Mouse (Mus musculus) thymus, postnatal 14 days (tissue): ENCODE measurements around the gene Ltb4r2.
A peak's percentile ranks its signal among the peaks of the same experiment; 100 is the strongest.

Experiments
- DNase-seq: peaks from one replicate; pipeline ENCODE4 v3.0.0; 2021

Ltb4r2 gene

GRCm38 (mm10) chr14:55737086-55737687 lies 24.0 kb upstream of the Ltb4r2 start:
- no peak for DNase-seq

DNA sequence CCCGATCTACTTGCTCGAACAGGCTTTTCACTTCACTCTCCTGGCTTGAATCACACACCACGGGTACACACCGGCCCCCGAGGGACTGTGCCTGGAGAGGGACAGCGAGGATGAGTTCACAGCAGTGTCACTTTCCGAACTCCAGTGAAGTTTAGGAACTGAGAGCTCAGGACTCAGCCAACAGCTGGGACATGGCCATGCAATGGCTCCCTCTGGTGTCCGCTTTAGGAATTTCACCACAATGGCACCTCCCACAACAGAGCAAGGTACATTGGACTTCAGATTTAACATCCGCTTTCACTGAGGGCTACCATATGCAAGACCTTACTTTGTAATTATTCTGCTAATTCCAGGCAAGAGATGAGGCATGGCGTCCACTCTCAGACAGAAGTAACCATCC lies 17.5 kb upstream of the Ltb4r2 start:
- DNase-seq, result peak; percentile 89

DNA sequence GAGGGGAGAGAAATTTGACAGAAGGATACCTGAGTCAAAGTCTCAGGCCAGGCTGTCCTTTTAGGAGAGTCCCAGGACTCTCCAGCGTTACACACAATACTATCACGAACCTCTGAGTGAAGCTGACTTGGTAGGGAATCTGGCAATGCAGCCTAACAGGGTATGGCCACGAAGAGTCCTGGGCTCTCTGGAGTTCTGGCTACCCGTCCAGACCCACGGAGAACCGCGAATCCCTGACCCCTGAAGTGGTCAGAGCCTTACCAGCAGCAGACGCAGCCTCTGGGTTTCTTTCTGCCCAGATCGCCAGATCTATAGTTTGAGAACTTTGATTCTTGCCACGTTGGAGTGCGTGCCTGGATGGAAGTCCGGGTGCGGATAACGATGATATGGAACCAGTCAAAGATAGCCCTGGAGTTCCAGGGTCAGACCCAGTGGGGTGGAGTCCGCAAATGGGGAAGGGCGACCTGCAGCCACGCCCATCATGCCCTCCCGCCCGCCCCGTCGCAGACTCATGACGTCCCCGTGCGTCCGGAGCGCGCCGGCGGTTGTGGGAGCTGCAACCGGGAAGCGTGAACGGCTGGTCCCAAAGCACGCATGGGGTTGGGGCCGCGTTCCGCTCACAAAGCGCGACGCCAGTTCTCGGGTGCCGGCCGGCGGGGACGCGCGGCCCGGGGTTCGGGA lies 15.9 kb upstream of the Ltb4r2 start, which contains the start of the genes Dhrs1 and Nop9:
Gene Dhrs1 (minus strand): TSS at position 511 of the 681 bp plus-strand sequence.
Gene Nop9 (plus strand): TSS at position 514 of the 681 bp plus-strand sequence.
- DNase-seq, result peak; percentile 90

DNA sequence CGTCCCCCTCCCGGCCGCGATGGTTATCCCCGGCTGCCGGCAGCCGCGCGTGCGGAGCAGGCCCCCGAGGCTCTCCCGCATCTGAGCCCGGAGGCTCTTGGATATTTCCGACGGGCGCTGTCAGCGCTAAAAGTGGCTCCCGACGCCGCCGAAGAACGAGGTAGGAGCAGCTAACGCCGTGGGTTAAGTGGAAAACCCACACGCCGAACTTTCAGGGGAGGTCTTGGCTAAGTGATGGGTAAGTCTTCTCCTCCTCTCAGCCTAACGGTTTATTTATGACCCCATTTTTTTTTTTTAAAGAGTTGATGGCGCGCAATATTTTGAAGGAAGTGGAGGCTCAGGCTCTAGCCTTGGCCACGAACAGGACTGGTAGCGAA lies 15.4 kb upstream of the Ltb4r2 start:
- no peak for DNase-seq

DNA sequence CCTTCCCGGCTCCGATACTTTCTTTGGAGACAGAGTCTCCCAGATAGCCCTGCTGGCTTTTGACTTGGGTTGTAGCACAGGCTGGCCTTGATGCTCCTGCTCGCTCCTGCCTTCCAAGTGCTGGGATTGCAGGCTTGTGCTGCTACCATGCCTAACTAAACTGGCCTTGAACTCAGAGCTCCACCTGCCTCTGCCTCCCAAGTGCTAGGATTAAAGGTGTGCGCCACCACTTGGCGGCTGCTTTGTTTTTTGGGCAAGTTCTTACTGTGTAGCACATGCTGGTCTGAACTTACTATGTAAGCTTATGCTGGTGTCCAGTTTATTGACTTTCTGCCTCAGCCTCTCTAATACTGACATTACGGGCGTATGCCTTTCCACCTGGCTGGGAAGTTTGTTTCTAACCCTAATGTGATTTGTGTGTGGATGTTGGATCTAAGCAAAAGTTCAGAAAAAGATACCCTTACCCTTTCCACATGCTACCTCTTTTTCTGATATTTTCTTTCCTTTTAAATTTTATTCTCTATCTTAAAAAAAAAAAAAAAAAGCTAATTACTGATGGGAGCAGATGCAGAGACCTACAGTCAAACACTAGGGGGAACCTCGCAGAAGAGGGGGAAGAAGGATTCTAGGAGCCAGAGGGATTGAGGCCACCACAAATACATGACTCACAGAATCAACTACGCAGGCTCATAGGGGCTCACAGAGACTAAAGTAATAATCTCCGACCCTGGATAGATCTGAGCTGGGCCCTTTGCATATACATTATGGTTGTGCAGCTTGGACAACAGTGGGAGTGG lies 14.0 kb upstream of the Ltb4r2 start:
- peak; percentile 15 for DNase-seq

DNA sequence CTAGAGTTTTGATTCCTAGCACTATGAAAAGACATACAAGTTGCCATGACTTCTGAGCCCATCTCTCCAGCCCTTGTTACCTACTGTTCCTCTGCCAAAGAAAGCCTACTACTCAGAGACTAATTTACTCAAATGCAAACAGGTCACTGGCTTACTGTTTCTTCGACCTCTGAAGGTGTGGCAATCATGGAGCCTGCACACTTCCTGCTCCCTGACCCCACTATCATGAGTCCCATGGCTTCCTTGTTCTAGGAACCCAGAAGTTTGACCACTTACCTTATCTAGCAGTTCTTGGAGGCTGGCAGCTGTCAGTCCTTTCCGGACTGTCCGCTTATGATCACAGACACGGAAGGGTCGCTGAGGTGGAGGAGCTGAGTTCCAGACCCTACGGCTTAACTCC lies 3.7 kb upstream of the Ltb4r2 start:
- DNase-seq, result no peak

DNA sequence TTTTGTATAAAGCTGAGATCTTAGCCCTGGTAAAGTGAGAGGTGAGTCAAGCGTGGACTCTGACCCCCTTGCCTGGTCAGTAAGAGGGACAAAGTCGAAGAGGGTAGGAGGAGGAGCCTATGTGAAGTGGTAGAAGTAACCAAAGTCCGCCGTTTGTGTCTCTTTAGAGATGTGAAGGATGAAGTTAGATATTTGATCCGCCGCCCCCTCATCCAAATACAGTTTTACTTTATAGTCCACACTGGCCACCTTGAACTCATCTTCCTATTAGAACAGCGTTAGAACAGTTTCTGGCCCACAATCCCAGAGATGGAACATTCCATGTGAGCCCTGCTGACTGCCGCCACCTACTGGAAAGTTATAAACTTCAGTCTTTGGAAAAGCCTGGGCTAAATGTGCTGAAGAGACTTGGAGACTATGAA lies 2.9 kb upstream of the Ltb4r2 start, which contains the start of gene Cideb:
Gene Cideb (minus strand): TSS at position 96 of the 422 bp plus-strand sequence.
- DNase-seq, result no peak

DNA sequence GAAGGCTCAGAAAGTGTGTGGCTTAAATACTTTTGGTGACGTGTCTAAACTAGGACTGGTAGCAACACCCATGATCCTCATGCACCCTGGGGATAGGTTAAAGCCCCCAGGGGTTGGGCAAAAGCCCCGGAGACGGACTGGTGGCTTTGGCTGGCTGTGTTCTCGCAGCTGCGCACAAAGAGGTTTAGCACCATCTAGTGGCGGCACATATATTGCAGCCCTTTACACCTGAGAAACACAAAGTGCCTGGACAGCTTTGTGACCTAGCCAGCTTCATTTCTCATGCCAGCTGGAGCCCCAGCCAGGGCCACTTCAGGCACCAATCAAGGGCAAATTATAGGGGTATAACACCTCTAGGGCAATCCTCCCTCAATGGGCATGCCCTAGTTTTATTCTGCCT lies 1.1 kb upstream of the Ltb4r2 start:
- peak; percentile 86 for DNase-seq

- DNase-seq, result peak; percentile 42
These were observed 983 bp downstream of the Ltb4r2 start for GRCm38 (mm10) chr14:55762001-55762821.

- no peak for DNase-seq
These were observed 1.9 kb downstream of the Ltb4r2 start for GRCm38 (mm10) chr14:55763166-55763565.

DNA sequence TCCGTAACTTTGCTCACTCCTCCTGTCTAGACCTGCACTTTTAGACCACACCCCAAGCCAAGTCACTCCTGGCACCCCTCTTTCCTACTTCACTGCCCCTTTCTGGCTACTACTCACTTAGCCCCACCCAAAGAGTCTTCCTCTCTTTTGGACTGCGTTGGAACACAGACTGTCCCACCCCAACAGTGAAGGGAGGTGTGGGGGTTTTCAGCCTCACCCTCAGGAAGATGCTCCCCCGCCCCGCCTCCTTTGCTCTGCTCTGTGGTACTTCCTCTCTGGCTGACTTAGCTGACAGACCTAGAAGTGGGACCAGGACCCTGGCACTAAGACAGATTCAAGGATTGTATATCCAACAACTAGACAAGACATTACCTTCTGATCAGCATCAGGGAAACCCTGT lies 4.5 kb downstream of the Ltb4r2 start, which contains the start of gene Ltb4r1:
Gene Ltb4r1 (plus strand): TSS at position 267 of the 400 bp plus-strand sequence.
- DNase-seq, result no peak

DNA sequence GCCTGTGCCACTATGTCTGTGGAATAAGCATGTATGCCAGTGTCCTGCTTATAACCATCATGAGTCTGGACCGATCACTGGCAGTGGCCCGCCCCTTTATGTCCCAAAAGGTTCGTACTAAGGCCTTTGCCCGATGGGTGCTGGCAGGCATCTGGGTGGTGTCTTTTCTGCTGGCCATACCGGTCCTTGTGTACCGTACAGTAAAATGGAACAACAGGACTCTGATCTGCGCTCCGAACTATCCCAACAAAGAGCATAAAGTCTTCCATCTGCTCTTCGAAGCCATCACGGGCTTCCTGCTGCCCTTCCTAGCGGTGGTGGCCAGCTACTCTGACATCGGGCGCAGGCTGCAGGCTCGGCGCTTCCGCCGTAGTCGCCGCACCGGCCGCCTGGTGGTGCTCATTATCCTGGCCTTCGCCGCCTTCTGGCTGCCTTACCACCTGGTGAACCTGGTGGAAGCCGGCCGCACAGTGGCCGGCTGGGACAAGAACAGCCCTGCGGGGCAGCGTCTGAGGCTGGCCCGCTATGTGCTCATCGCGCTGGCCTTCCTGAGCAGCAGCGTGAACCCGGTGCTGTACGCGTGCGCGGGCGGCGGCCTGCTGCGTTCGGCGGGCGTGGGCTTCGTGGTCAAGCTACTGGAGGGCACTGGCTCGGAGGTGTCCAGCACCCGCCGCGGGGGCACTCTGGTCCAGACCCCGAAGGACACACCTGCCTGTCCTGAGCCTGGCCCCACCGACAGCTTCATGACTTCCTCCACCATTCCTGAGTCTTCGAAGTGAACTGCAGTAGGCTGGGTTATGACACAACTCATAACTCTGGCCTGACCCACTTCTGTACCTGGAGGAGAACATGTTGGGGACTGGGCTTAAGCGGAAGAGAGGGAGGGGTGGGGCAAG lies 6.5 kb downstream of the Ltb4r2 start:
- DNase-seq, result peak; percentile 19

DNA sequence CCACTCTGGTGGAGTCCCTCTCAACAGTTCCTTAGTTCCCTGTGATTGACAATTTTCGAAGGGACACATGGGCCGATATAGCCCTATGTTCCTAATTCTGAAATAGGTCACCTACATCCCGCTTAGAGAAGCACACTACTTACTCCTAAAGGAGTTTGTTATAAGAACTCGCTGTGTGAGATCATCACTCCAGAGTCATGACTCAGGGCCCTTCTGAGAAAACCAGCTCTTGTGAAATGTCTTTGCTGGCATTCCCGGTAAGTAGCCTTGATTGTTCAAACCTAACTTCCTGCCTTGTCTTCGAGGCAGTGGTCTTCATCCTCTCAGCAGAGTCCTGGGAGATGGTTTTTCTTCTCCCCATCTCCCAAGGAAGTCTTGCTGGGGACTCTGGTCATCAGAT lies 7.3 kb downstream of the Ltb4r2 start:
- no peak for DNase-seq

GRCm38 (mm10) chr14:55769087-55769703 lies 8.0 kb downstream of the Ltb4r2 start:
- DNase-seq, result no peak

DNA sequence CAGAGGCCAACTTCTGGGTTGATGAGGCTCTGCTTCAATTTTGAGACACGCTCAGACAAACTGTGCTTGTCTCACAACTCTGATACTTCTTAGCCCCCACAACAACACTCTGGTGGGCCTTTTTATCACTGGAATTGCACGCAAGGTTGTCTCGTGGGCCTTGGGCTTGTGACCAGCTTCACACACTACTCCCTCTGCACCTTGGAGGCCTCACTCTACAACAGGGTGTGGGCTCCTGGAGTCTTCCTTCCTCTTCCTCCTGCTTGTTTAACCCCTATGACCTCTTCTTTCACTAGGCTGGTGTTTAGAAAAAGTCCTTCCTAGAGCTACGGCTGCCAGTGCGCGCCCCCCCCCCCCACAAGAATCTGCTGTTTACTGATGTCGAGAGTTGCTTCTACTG lies 15.5 kb downstream of the Ltb4r2 start:
- no peak for DNase-seq

DNA sequence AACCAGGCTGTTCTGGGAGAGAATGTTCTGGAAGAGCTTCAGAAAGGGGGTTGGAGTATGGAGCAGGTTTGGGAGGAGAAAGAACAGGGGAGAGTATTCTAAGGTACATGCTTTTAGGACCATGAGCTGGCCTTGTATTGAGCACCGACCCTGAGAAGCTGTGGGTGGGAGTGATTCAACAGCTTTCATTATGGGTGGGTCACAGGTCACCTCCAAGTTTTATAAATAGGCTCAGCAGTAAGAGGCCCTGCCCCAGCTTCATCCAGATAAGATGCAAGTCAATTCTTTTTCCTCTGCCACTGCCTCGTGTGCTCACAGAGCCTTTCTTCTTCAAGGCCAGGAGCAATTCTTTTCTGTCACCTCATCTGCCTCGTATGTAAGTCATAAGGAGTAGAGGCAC lies 15.9 kb downstream of the Ltb4r2 start:
- DNase-seq, result no peak

DNA sequence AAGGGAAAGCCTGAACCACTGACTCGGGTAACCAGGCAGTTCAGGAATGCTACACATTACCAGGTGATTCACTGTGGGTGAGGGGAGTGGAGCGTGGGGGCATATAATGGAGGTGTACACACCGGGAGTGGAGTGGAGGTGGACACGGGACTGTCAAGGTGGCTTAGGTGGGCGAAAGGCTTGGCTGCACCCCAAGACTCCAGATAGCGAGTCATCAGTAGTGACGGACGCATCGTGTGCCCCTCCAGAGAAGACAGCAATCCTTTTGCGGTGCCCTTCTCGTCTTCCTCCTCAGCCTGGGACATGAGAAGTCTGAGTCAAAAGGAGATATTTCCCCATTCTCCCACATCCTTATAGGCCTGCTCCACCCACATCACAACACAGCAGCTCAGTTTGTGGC lies 16.6 kb downstream of the Ltb4r2 start:
- DNase-seq, result peak; percentile 1

GRCm38 (mm10) chr14:55778686-55779085 lies 17.5 kb downstream of the Ltb4r2 start:
- peak; percentile 1 for DNase-seq

GRCm38 (mm10) chr14:55779656-55780055 lies 18.4 kb downstream of the Ltb4r2 start:
- peak; percentile 1 for DNase-seq

DNA sequence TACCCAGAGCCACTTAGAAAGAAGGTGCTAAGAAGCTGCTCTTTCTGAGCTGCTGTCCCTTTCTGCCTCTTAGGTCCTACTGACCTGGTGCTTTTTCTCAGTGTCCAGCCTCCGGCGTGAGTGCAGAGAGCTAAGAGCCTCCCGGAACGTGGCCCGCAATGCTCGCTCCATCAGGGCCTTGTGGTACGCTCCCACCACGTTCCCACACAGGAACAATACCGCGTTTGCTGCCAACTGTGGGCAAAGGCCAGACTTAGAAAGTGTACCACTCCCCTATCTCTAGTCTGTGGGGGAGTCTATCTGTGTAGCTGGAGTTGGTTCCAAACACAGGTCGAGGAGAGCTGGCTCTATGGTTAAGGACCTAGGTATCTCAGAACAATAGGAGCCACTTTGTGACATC lies 19.5 kb downstream of the Ltb4r2 start:
- DNase-seq, result peak; percentile 2

- DNase-seq, result peak; percentile 59
These were observed 20.1 kb downstream of the Ltb4r2 start for GRCm38 (mm10) chr14:55781310-55781709.
